Mouse (Mus musculus): ENCODE results near the gene Dbx1.

Dbx1 gene

GRCm38 (mm10) chr7:49636491-49637115, at the start of gene Dbx1:
Gene Dbx1 (minus strand): TSS chr7:49636849.
- no peak for DNase-seq

- no peak for DNase-seq
Observed at GRCm38 (mm10) chr7:49678826-49679377, 42.3 kb upstream of the Dbx1 start.

- no peak for DNase-seq
Observed at GRCm38 (mm10) chr7:49678100-49678825, 41.6 kb upstream of the Dbx1 start.

GRCm38 (mm10) chr7:49677166-49677565, 40.5 kb upstream of the Dbx1 start:
- no peak for DNase-seq

- DNase-seq, result no peak
Observed at GRCm38 (mm10) chr7:49676627-49677026, 40.0 kb upstream of the Dbx1 start.

GRCm38 (mm10) chr7:49668260-49668857, 31.7 kb upstream of the Dbx1 start:
- DNase-seq, result no peak

GRCm38 (mm10) chr7:49663575-49663974, 26.9 kb upstream of the Dbx1 start:
- no peak for DNase-seq

GRCm38 (mm10) chr7:49662492-49663026, 25.9 kb upstream of the Dbx1 start:
- no peak for DNase-seq

- DNase-seq, result no peak
Observed at GRCm38 (mm10) chr7:49661811-49662491, 25.3 kb upstream of the Dbx1 start.

- DNase-seq, result no peak
Observed at GRCm38 (mm10) chr7:49640709-49641305, 4.2 kb upstream of the Dbx1 start.

- no peak for DNase-seq
Observed at GRCm38 (mm10) chr7:49639864-49640708, 3.4 kb upstream of the Dbx1 start.

GRCm38 (mm10) chr7:49638941-49639776, 2.5 kb upstream of the Dbx1 start:
- no peak for DNase-seq

GRCm38 (mm10) chr7:49637851-49638663, 1.4 kb upstream of the Dbx1 start:
- DNase-seq, result no peak

GRCm38 (mm10) chr7:49637281-49637680, 632 bp upstream of the Dbx1 start:
- DNase-seq, result no peak

GRCm38 (mm10) chr7:49635971-49636370, 678 bp downstream of the Dbx1 start:
- no peak for DNase-seq

- no peak for DNase-seq
Observed at GRCm38 (mm10) chr7:49635074-49635621, 1.5 kb downstream of the Dbx1 start.

- DNase-seq, result no peak
Observed at GRCm38 (mm10) chr7:49634291-49635073, 2.2 kb downstream of the Dbx1 start.

- DNase-seq, result no peak
Observed at GRCm38 (mm10) chr7:49633375-49633956, 3.2 kb downstream of the Dbx1 start.
